Mouse (Mus musculus) embryo, embryonic 11 days (tissue): Measurements from ENCODE around the gene Plppr2.

Experiments used
- DNase-seq: peaks from one replicate; pipeline ENCODE4 v3.0.0-alpha.2; 2015

Plppr2 gene

GRCm38 (mm10) chr9:21932445-21933137, 4.2 kb upstream of the Plppr2 start:
- DNase-seq, result no peak

GRCm38 (mm10) chr9:21934021-21934420, 2.8 kb upstream of the Plppr2 start:
- DNase-seq, result no peak

GRCm38 (mm10) chr9:21935466-21936131, 1.2 kb upstream of the Plppr2 start:
- no peak for DNase-seq

GRCm38 (mm10) chr9:21937711-21938175, 910 bp downstream of the Plppr2 start:
- no peak for DNase-seq

GRCm38 (mm10) chr9:21938234-21938855, 1.5 kb downstream of the Plppr2 start:
- no peak for DNase-seq

- DNase-seq, result no peak
These were observed 6.2 kb downstream of the Plppr2 start for GRCm38 (mm10) chr9:21943046-21943445.

- no peak for DNase-seq
These were observed 6.8 kb downstream of the Plppr2 start for GRCm38 (mm10) chr9:21943638-21944037.

- peak; percentile 35 for DNase-seq
These were observed 7.4 kb downstream of the Plppr2 start for GRCm38 (mm10) chr9:21944267-21944666.

GRCm38 (mm10) chr9:21947540-21948130, 10.8 kb downstream of the Plppr2 start:
- no peak for DNase-seq

- DNase-seq, result no peak
These were observed 11.3 kb downstream of the Plppr2 start for GRCm38 (mm10) chr9:21948146-21948545.

GRCm38 (mm10) chr9:21948790-21949189, 12.0 kb downstream of the Plppr2 start:
- no peak for DNase-seq

GRCm38 (mm10) chr9:21950322-21950721, 13.5 kb downstream of the Plppr2 start:
- DNase-seq, result peak; percentile 65

- no peak for DNase-seq
These were observed 15.1 kb downstream of the Plppr2 start for GRCm38 (mm10) chr9:21951977-21952376.

GRCm38 (mm10) chr9:21953600-21953999, 16.8 kb downstream of the Plppr2 start:
- peak; percentile 44 for DNase-seq

GRCm38 (mm10) chr9:21954635-21955034, 17.8 kb downstream of the Plppr2 start:
- DNase-seq, result no peak

- DNase-seq, result no peak
These were observed 18.4 kb downstream of the Plppr2 start for GRCm38 (mm10) chr9:21955225-21955569.

- peak; percentile 97 for DNase-seq
These were observed 18.9 kb downstream of the Plppr2 start, which contains the start of gene Swsap1 for GRCm38 (mm10) chr9:21955570-21956281. Gene Swsap1, plus strand, starts transcription at chr9:21955755.

GRCm38 (mm10) chr9:21958372-21958771, 21.5 kb downstream of the Plppr2 start:
- DNase-seq, result no peak

- no peak for DNase-seq
These were observed 22.4 kb downstream of the Plppr2 start for GRCm38 (mm10) chr9:21959244-21959643.

GRCm38 (mm10) chr9:21960135-21960534, 23.3 kb downstream of the Plppr2 start:
- DNase-seq, result no peak

- DNase-seq, result peak; percentile 57
These were observed 23.9 kb downstream of the Plppr2 start for GRCm38 (mm10) chr9:21960558-21961208.

GRCm38 (mm10) chr9:21961366-21961980, 24.6 kb downstream of the Plppr2 start:
- DNase-seq, result no peak
